Mouse (Mus musculus): ENCODE data around the gene Limch1.

The Limch1 gene

DNA sequence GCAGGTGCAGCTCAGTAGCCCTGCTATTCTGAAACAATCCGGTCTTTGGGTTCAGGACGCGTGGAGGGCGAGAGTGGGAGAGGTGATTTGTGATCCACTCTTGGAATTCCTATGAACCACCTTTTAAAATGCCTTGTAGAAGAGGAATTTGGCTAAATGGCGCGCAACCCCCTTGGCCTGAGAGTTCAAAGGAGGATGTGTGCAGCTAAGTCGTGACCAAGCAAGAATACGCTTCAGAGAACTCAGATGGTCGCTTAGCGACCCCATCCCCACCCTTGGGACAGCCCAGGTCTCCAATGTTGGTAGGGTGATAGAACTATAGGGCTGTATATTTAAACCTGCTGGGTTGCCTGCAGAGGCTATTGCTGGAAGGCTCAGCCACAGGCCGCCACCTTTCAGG lies 1.1 kb downstream of the Limch1 start:
- no peak for DNase-seq (ENCODE audit: low spot score)

- no peak for DNase-seq (ENCODE audit: low spot score)
These were observed 2.3 kb downstream of the Limch1 start for GRCm38 (mm10) chr5:66747761-66748430.

GRCm38 (mm10) chr5:66748448-66749115 lies 3.0 kb downstream of the Limch1 start:
- no peak for DNase-seq (ENCODE audit: low spot score)

- DNase-seq (ENCODE audit: low spot score), result no peak
These were observed 5.0 kb downstream of the Limch1 start for GRCm38 (mm10) chr5:66750641-66751040.

GRCm38 (mm10) chr5:66751332-66751980 lies 5.8 kb downstream of the Limch1 start:
- DNase-seq (ENCODE audit: low spot score), result no peak

DNA sequence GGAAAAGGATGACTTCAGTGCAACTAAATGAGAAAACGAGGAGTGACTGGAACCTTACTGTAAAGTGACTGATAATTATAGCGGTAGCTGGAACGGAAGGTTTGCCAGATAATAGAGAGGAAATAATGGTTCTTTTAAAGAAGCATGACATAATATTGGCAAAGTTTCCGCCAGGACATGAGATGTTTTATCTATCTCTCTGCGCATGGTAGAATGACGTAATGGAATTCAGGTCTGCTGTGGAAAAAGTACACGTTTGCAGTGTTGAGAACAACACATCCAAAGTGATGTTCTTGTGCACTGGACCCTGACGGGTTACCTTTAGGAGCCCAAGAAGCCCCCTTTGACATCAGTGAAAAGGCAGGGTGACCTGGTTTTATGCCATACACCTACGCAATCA lies 8.0 kb downstream of the Limch1 start:
- no peak for DNase-seq (ENCODE audit: low spot score)

- DNase-seq (ENCODE audit: low spot score), result no peak
These were observed 11.4 kb downstream of the Limch1 start for GRCm38 (mm10) chr5:66756821-66757705.

DNA sequence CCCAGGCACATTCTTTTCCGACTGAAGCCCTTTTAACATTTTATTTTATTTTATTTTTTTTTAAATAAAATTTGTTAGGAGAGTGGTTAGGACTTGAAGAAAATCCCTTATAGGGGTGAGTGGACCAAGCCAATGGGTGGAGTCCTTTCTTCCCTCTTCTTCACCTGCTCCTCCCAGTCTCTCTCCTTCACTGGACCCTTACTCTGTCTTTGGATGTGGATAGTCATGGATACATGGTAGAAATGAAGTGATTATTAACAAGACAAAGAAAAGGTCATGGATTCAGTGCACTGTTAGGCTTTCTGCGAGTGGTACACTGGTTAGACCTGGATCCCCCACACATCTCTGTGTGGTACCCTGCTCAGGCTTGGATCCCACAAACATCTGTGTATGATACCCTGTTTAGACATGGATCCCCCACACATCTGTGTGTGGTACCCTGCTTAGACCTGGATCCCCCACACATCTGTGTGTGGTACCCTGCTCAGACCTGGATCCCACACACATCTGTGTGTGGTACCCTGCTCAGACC lies 12.1 kb downstream of the Limch1 start:
- DNase-seq (ENCODE audit: low spot score), result no peak

DNA sequence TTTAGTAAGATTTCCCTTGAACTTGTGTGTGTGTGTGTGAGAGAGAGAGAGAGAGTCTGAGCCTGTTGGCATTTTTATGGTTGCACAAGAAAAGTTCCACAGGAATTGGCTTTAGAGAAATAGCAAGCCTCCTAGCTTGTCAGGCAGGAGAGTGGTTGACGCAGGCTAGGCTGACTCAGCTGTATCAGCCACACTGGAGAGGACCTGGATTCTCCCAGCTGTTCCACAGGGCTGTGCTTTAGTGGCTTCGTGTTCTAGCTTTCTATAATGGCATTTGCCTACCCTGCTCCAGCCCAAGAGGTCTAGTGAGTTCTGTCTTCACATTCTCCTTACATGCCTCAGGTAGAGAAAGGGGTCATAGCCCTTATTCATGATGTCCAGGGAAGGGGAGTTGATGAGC lies 13.7 kb downstream of the Limch1 start:
- DNase-seq (ENCODE audit: low spot score), result no peak

DNA sequence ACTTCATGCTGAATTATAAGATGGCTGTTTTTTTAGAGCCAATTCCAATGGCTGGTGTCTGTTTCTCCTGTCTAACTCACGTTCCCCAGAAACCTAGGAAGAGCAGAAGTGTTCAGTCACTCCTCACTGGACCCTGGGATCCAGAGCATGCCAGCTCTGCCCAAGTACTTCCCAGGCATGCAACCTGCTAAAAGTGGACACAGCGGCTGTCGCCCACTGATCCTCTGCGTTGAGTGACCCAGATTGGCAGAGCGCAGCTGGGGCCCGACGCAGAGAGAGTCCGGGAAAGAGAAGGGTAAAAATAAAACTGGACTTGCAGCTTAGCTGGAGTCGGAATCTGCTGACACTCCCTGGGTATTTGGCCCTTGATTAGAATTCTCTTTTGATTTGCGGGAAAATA lies 15.1 kb downstream of the Limch1 start:
- no peak for DNase-seq (ENCODE audit: low spot score)

DNA sequence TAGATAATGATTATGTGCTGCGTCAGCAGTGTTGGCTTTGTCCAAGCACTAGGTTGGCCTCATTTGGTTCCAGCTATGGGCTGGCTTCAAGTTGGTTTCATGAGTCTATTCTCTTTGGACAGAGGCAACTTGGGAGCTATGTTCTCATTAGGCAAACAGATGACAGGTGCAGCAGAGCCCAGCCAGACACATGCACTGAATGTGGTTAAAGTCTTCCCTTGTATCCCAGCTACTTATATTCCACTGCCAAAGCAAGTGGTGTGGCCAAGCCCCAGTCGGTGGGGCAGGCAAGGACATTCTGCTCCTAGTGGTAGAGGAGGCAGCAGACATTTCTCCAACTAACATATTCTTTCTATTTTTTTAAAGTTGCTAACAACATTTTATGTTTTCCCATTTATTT lies 16.4 kb downstream of the Limch1 start:
- no peak for DNase-seq (ENCODE audit: low spot score)

DNA sequence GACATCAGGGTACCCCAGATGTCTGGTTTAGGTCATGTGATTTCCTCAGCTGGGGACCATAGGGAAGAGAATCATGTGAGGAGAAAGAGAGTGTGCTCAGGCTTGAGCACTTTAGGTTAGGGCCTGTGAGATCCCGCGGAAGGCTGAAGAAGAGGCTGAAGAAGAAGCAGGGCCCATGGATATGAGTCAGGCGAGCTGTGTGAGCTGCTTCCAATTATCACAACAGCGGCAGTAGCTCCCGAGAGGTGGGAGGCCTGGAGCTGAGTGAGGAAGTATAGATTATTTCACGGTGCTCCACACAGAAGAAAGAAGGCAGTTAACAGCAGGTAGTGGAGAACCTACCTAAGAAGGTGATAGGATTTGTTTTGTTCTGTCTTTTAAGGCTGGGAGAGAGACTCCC lies 18.5 kb downstream of the Limch1 start:
- no peak for DNase-seq (ENCODE audit: low spot score)

- no peak for DNase-seq (ENCODE audit: low spot score)
These were observed 20.3 kb downstream of the Limch1 start for GRCm38 (mm10) chr5:66765911-66766310.

DNA sequence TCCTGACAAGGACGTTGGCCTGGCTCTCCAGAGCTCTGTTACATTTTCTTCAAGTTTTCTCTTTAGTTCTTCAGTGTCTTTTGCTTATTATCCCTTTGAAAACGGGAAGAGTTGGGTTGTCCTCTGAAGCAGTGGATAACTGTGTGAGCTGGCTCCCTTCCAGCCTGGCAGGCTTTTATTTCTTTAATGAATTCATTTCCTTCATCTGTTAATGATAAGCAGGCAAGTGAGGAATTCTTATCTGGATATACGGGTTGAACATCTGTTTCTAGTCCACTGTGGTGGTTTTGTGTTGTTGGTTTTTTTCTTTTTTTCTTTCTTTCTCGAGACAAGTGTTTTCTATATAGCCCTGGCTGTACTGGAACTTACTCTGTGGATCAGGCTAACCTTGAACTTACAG lies 22.4 kb downstream of the Limch1 start:
- no peak for DNase-seq (ENCODE audit: low spot score)

- no peak for DNase-seq (ENCODE audit: low spot score)
These were observed 23.4 kb downstream of the Limch1 start for GRCm38 (mm10) chr5:66769070-66769469.

- DNase-seq (ENCODE audit: low spot score), result no peak
These were observed 23.9 kb downstream of the Limch1 start for GRCm38 (mm10) chr5:66769558-66769957.

DNA sequence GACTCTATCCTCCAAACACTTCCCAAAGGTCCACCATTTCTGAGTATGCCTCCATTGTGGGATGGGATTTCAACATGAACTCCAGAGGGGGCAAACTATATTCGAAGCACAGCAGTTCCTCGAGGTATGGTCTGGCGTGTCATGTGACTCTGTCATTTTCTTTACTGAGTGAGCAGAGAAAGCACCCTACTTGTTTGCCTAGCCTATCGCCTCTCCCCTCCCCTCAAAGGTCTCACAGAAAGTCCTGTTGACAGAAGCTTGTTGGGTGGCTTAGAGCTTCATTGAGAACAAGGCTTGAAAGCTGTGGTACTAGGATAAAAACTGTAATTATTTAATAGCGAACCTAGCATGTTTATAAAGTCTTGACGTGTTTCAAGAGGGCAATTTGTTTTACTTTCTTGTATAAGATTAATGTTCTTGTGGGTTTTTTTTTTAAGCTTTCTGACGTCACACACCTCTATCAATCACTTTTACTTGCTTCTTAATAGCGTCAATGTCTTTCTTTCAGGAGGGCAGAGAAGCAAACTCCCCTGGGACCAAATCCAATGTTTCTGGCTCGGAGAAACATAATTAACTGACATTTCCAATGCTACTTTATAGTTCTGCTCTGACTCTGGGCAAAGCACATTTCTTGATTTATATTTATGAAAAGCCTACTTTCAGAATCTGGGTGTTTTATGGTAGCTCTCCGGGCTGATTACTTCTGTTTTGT lies 32.5 kb downstream of the Limch1 start:
- no peak for DNase-seq (ENCODE audit: low spot score)

GRCm38 (mm10) chr5:66780371-66780770 lies 34.7 kb downstream of the Limch1 start:
- no peak for DNase-seq (ENCODE audit: low spot score)

DNA sequence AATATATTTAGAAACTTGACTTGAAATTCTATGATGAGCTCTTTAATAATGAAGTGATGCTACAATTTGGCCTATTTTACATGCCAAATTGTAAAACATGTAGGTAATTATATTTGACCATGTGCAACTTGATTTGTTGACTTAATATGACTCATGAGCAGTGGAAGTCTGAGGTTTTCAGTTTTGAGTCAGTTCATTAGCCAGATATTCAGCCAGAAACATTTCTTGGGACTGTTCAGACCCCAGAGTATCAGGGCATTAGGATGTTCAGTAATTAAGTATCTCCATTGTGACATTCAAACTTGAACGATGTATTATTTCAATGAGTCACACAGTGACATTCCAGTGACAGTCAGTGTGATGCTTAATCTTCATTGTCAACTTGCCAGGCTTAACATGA lies 35.9 kb downstream of the Limch1 start:
- DNase-seq (ENCODE audit: low spot score), result no peak

DNA sequence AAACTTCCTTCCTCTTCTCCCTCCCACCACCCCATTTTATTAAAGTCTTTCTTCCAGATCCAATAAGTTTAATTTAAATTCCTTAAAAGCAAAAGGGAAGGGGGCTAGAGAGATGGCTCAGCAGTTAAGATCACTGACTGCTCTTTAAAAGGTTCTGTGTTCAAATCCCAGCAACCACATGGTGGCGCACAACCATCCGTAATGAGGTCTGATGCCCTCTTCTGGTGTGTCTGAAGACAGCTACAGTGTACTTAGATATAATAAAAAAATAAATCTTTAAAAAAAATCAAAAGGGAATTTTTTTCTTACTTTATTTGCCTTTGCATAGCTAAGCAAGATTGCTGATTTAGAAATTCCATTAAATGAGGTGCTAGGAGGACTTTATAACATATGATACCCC lies 37.2 kb downstream of the Limch1 start:
- no peak for DNase-seq (ENCODE audit: low spot score)

DNA sequence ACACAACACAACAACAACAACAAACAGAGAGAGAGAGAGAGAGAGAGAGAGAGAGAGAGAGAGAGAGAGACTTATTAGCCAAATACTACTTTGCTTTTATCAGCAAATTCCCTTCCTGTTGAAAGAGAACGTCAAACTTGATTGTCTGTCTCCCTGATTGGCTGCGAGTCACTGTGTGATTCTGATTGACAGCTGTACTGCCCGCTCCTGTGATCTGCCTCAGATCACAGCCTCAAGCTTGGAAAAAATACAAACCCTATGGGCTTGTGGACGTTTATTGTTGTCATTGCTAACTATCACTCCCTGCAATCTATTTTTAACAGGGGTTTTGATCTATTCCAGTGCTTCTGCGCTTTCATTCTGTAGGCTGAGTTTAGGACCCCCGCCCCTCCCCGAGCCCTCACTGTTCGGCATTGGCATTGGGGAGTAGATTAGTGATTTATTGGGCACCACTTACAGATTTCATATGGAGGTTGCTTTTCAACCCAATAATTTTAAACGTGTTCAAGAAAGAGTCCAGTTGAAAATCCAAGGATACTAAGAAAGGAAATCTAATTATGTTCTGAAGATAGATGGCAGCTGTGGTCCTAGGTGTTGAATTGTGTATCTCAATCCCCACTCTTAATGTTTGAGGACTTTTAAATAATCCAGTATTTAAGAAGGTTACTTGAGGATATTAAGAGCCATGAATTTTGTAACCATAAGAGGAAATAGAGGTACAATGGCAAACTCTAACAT lies 39.2 kb downstream of the Limch1 start:
- DNase-seq (ENCODE audit: low spot score), result no peak
